In genomic region chr1:72183554-72183953, GRCm38 (mm10) we compare ENCODE assay signal across 10 mouse cellular contexts. TPM values are rescaled to one million over a fixed set of nuclear protein-coding genes. Genes with fewer than 3 reads are reported as not detected.
DNase-seq lines count a peak whose midpoint lies in the region; ATAC-seq lines count a peak whose summit lies in the region.
"Had no signal": no experiment of that assay in that cellular context is flagged by ENCODE, and none has a peak within 500 bp of the region (broad histone marks: within the 10 kb centered on the region; RNA-seq: fewer than 3 reads in every experiment).

No protein-coding gene starts in this region.

- DNase-seq in heart, postnatal 25 days (ENCODE audit: low spot score), result no peak
- DNase-seq in adipocyte (ENCODE audit: low spot score), result no peak
- DNase-seq in urinary bladder, postnatal 14 days (ENCODE audit: low spot score), result no peak
- DNase-seq in cerebellum, adult 8-10 months, result no peak
- DNase-seq: gastrocnemius, postnatal 25 days had no signal

- peak overlapping the region in 1 of 2 experiments; percentile 20; a peak in 1 of 4 replicates for H3K4me3 ChIP-seq in heart, embryonic 14.5 days (ENCODE audit: control insufficient read depth in 1 of 2, insufficient read depth in 1 of 2, low read depth in 1 of 2, low read length in 2 of 2)
- H3K4me3 ChIP-seq in embryonic facial prominence, embryonic 13.5 days, result no peak overlapping the region
- H3K4me3 ChIP-seq in intestine, embryonic 15.5 days (replicated peaks), result no peak overlapping the region
- no peak overlapping the region for H3K4me3 ChIP-seq in midbrain, embryonic 16.5 days (ENCODE audit: low read depth, low read length)

- H3K27ac ChIP-seq in heart, embryonic 14.5 days (replicated peaks in 1 of 2; ENCODE audit: control insufficient read depth in 1 of 2, insufficient read depth in 1 of 2, low read depth in 2 of 2, low read length in 2 of 2), result no peak overlapping the region
- no peak overlapping the region for H3K27ac ChIP-seq in embryonic facial prominence, embryonic 13.5 days
- H3K27ac ChIP-seq in intestine, embryonic 15.5 days, result no peak overlapping the region
- H3K27ac ChIP-seq in midbrain, embryonic 16.5 days (ENCODE audit: low read length), result no peak overlapping the region

- no peak for ATAC-seq in heart, embryonic 14.5 days (ENCODE audit: insufficient number of reproducible peaks, insufficient read depth, low FRiP score, low read depth)
- no peak for ATAC-seq in embryonic facial prominence, embryonic 13.5 days (ENCODE audit: insufficient number of reproducible peaks, insufficient read depth, low FRiP score, low TSS enrichment, low read depth)
- peak; percentile 40 for ATAC-seq in intestine, embryonic 15.5 days
- ATAC-seq in midbrain, embryonic 16.5 days, result peak; percentile 29; the same call in 1 of the 2 replicates
- ATAC-seq: activated CD4-positive, CD25-positive, alpha-beta regulatory T cell, adult 4 months had no signal

- intact Hi-C loops in heart, postnatal 25 days (cut with DNase I), result no loop called here

- no peaks in the 10 kb centered on the region for H3K9me3 ChIP-seq in heart, embryonic 14.5 days (ENCODE audit: control insufficient read depth, low read length)
- H3K9me3 ChIP-seq in embryonic facial prominence, embryonic 13.5 days, result no peaks in the 10 kb centered on the region
- H3K9me3 ChIP-seq in intestine, embryonic 15.5 days, result no peaks in the 10 kb centered on the region
- no peaks in the 10 kb centered on the region for H3K9me3 ChIP-seq in midbrain, embryonic 16.5 days (replicated peaks; ENCODE audit: control insufficient read depth, low read length, poor library complexity, severe bottlenecking)

- peak overlapping the region; percentile 57 for H3K4me2 ChIP-seq in heart, embryonic 14.5 days (ENCODE audit: low read length)
- H3K4me2 ChIP-seq in embryonic facial prominence, embryonic 13.5 days, result peak overlapping the region; percentile 50
- H3K4me2 ChIP-seq in intestine, embryonic 15.5 days (replicated peaks), result peak overlapping the region; percentile 50
- H3K4me2 ChIP-seq in midbrain, embryonic 16.5 days (ENCODE audit: low read length), result peak overlapping the region; percentile 57

- no peaks in the 10 kb centered on the region for H3K36me3 ChIP-seq in heart, embryonic 14.5 days (ENCODE audit: control insufficient read depth, insufficient read depth, low read length)
- no peaks in the 10 kb centered on the region for H3K36me3 ChIP-seq in embryonic facial prominence, embryonic 13.5 days
- H3K36me3 ChIP-seq in intestine, embryonic 15.5 days, result no peaks in the 10 kb centered on the region
- H3K36me3 ChIP-seq in midbrain, embryonic 16.5 days (ENCODE audit: control insufficient read depth, insufficient read depth, low read length), result no peaks in the 10 kb centered on the region

- peaks cover 7 to 10% of the 10 kb centered on the region in 2 experiments for H3K4me1 ChIP-seq in heart, embryonic 14.5 days (ENCODE audit: control insufficient read depth in 2 of 2, insufficient read depth in 2 of 2, low read length in 2 of 2)
- H3K4me1 ChIP-seq in embryonic facial prominence, embryonic 13.5 days, result peaks cover 27% of the 10 kb centered on the region
- peaks cover 10% of the 10 kb centered on the region; the same call in 1 of the 2 replicates for H3K4me1 ChIP-seq in intestine, embryonic 15.5 days (replicated peaks)
- peaks cover 14% of the 10 kb centered on the region for H3K4me1 ChIP-seq in midbrain, embryonic 16.5 days (ENCODE audit: control insufficient read depth, insufficient read depth, low read length)

- 0 out of 2 replicates have a peak overlapping the region, but pooled peaks have one; percentile 41 for H3K9ac ChIP-seq in heart, embryonic 14.5 days (ENCODE audit: low read length)
- no peak overlapping the region for H3K9ac ChIP-seq in embryonic facial prominence, embryonic 13.5 days
- no peak overlapping the region for H3K9ac ChIP-seq in intestine, embryonic 15.5 days
- H3K9ac ChIP-seq in midbrain, embryonic 16.5 days (ENCODE audit: low read depth, low read length), result no peak overlapping the region

- no peaks in the 10 kb centered on the region for H3K27me3 ChIP-seq in heart, embryonic 14.5 days (ENCODE audit: control insufficient read depth, insufficient read depth, low read length)
- no peaks in the 10 kb centered on the region for H3K27me3 ChIP-seq in embryonic facial prominence, embryonic 13.5 days
- H3K27me3 ChIP-seq in intestine, embryonic 15.5 days (replicated peaks), result no peaks in the 10 kb centered on the region
- no peaks in the 10 kb centered on the region for H3K27me3 ChIP-seq in midbrain, embryonic 16.5 days (ENCODE audit: control insufficient read depth, insufficient read depth, low read depth, low read length)

- 53% methylated on average over 6 of the region's 6 CpGs for WGBS in heart, embryonic 14.5 days
- WGBS in embryonic facial prominence, embryonic 13.5 days, result 52% methylated on average over 6 of the region's 6 CpGs
- 46% methylated on average over 6 of the region's 6 CpGs for WGBS in intestine, embryonic 15.5 days
- 49% methylated on average over 6 of the region's 6 CpGs for WGBS in midbrain, embryonic 16.5 days

RNA-seq across cellular contexts. Expression of gene Mreg, which starts 28.6 kb away (rescaled TPM):
- 6.5 and 6.8 TPM in 2 replicates for polyA plus RNA-seq in heart, embryonic 14.5 days (2014; fragmentation: Nextera tagmentation; extraction: Ambion mirVana)
- total RNA-seq in heart, postnatal 25 days (2021), result 10 to 100 TPM; 25.0 to 30.7 TPM
- polyA plus RNA-seq in embryonic facial prominence, embryonic 13.5 days (2015; fragmentation: Nextera tagmentation; extraction: Ambion mirVana), result 3.9 and 4.2 TPM in 2 replicates
- 8.5 and 9.4 TPM in 2 replicates for polyA plus RNA-seq in intestine, embryonic 15.5 days (2015; fragmentation: Nextera tagmentation; extraction: Ambion mirVana)
- 1.6 and 1.9 TPM in 2 replicates for polyA plus RNA-seq in midbrain, embryonic 16.5 days (2015; fragmentation: Nextera tagmentation; extraction: Ambion mirVana)

Comparison
In these comparisons a context has a peak if more than half of its experiments do, and no peak if none do; other contexts are left out.
1. ATAC-seq: peak in intestine, embryonic 15.5 days (single experiment) and midbrain, embryonic 16.5 days (single experiment); none in heart, embryonic 14.5 days (single experiment) and embryonic facial prominence, embryonic 13.5 days (single experiment).
2. Peak in every context shown above with its lines, with median percentiles within 50 percentile points of each other: H3K4me2 ChIP-seq.